ENCODE assay signal across 8 mouse cellular contexts in genomic region chr17:33929371-33930279, GRCm38 (mm10). TPM values are rescaled to one million over a fixed set of nuclear protein-coding genes. Genes with fewer than 3 reads are reported as not detected.
DNase-seq lines count a peak whose midpoint lies in the region; ATAC-seq and TF ChIP-seq lines count a peak whose summit lies in the region.

TSS of gene Rgl2 (plus strand) at chr17:33929543.

- ATAC-seq in embryonic facial prominence, embryonic 14.5 days (ENCODE audit: low read depth): peak; percentile 90
- peak; percentile 77 for ATAC-seq in limb, embryonic 13.5 days (ENCODE audit: low FRiP score, low read depth)
- ATAC-seq in midbrain, embryonic 15.5 days (replicated peaks): peak; percentile 90

- no peaks in the 10 kb centered on the region for H3K27me3 ChIP-seq in embryonic facial prominence, embryonic 14.5 days (replicated peaks; ENCODE audit: control insufficient read depth, insufficient read depth, low read length)
- H3K27me3 ChIP-seq in limb, embryonic 13.5 days: no peaks in the 10 kb centered on the region
- H3K27me3 ChIP-seq in midbrain, embryonic 15.5 days (replicated peaks): no peaks in the 10 kb centered on the region

- no peaks in the 10 kb centered on the region; the same call in 1 of the 2 replicates for H3K4me1 ChIP-seq in bone marrow, adult 2 months (ENCODE audit: control insufficient read depth, insufficient read depth, low read length)
- peaks cover 12% of the 10 kb centered on the region for H3K4me1 ChIP-seq in embryonic facial prominence, embryonic 14.5 days (ENCODE audit: control insufficient read depth, insufficient read depth, low read length)
- peaks cover 24% of the 10 kb centered on the region for H3K4me1 ChIP-seq in limb, embryonic 13.5 days
- H3K4me1 ChIP-seq in midbrain, embryonic 15.5 days: peaks cover 26% of the 10 kb centered on the region

- peaks cover 33% of the 10 kb centered on the region for H3K36me3 ChIP-seq in embryonic facial prominence, embryonic 14.5 days (ENCODE audit: control insufficient read depth, insufficient read depth, low read length)
- H3K36me3 ChIP-seq in limb, embryonic 13.5 days: peaks cover 50% of the 10 kb centered on the region
- no peaks in the 10 kb centered on the region for H3K36me3 ChIP-seq in midbrain, embryonic 15.5 days (replicated peaks)

- no peaks in the 10 kb centered on the region for H3K9me3 ChIP-seq in embryonic facial prominence, embryonic 14.5 days (ENCODE audit: control insufficient read depth, low read length)
- H3K9me3 ChIP-seq in limb, embryonic 13.5 days: no peaks in the 10 kb centered on the region
- H3K9me3 ChIP-seq in midbrain, embryonic 15.5 days: no peaks in the 10 kb centered on the region

- TF ChIP-seq POLR2A in bone marrow, adult 2 months (IDR thresholded peaks at IDR 0.05; ENCODE audit: borderline replicate concordance, control insufficient read depth, low read depth, low read length): peak; percentile 57; the same call in 1 of the 2 replicates

- 0 out of 2 replicates have a peak, but pooled peaks have one; percentile 8 for TF ChIP-seq CTCF in bone marrow, adult 2 months (IDR thresholded peaks at IDR 0.05; ENCODE audit: control insufficient read depth, insufficient read depth, low read length)

- peak within 1 kb of the TSS; percentile 96 for H3K4me2 ChIP-seq in embryonic facial prominence, embryonic 14.5 days (ENCODE audit: low read depth, low read length)
- peak within 1 kb of the TSS; percentile 98 for H3K4me2 ChIP-seq in limb, embryonic 13.5 days (replicated peaks)
- H3K4me2 ChIP-seq in midbrain, embryonic 15.5 days: peak within 1 kb of the TSS; percentile 99

- peak within 1 kb of the TSS; percentile 93 for H3K4me3 ChIP-seq in bone marrow, adult 2 months (replicated peaks; ENCODE audit: control insufficient read depth, low read depth, low read length)
- peak within 1 kb of the TSS; percentile 81 for H3K4me3 ChIP-seq in embryonic facial prominence, embryonic 14.5 days (ENCODE audit: low read depth, low read length)
- H3K4me3 ChIP-seq in limb, embryonic 13.5 days: peak within 1 kb of the TSS; percentile 87
- H3K4me3 ChIP-seq in midbrain, embryonic 15.5 days: peak within 1 kb of the TSS; percentile 93

- DNase-seq in A20 (ENCODE audit: low read depth, low spot score): peak; percentile 95
- peak; percentile 95 for DNase-seq in embryonic facial prominence, embryonic 14.5 days (ENCODE audit: low spot score)
- DNase-seq in heart, adult 8-10 months (ENCODE audit: low spot score): peak; percentile 85
- DNase-seq in kidney, adult 8-10 months: peak; percentile 87 to 91
- DNase-seq in spleen, adult 18-20 months: peak; percentile 87 to 94

- 1% methylated on average over 79 of the region's 80 CpGs for WGBS in bone marrow, adult 2 months
- WGBS in embryonic facial prominence, embryonic 14.5 days: 1% methylated on average over 38 of the region's 80 CpGs
- WGBS in limb, embryonic 13.5 days: 0% methylated on average over 76 of the region's 80 CpGs
- WGBS in midbrain, embryonic 15.5 days: under 1% methylated on average over 80 of the region's 80 CpGs

- H3K9ac ChIP-seq in embryonic facial prominence, embryonic 14.5 days (ENCODE audit: low read depth, low read length): peak within 1 kb of the TSS; percentile 79
- H3K9ac ChIP-seq in limb, embryonic 13.5 days: peak within 1 kb of the TSS; percentile 89
- peak within 1 kb of the TSS; percentile 89 for H3K9ac ChIP-seq in midbrain, embryonic 15.5 days

- H3K27ac ChIP-seq in bone marrow, adult 2 months (ENCODE audit: control insufficient read depth, insufficient read depth, low read depth, low read length, poor library complexity): peak within 1 kb of the TSS; percentile 99
- peak within 1 kb of the TSS; percentile 91 for H3K27ac ChIP-seq in embryonic facial prominence, embryonic 14.5 days (replicated peaks; ENCODE audit: low read depth, low read length)
- peak within 1 kb of the TSS; percentile 96 for H3K27ac ChIP-seq in limb, embryonic 13.5 days
- H3K27ac ChIP-seq in midbrain, embryonic 15.5 days: peak within 1 kb of the TSS; percentile 93

RNA-seq across cellular contexts. Expression of gene Rgl2, which starts in this region (rescaled TPM):
- polyA plus RNA-seq in bone marrow, adult 2 months (2011; ENCODE audit: insufficient read depth, insufficient read length, low replicate concordance, missing spikeins): 91.8 and 173 TPM in 2 replicates
- polyA plus RNA-seq in embryonic facial prominence, embryonic 14.5 days (2014; fragmentation: Nextera tagmentation; extraction: Ambion mirVana): 34.5 and 43.4 TPM in 2 replicates
- total RNA-seq in heart, adult 8-10 months (2022): 10 to 100 TPM; 29.8 to 35.1 (median 34.1) TPM
- polyA plus RNA-seq in limb, embryonic 13.5 days (2015; fragmentation: Nextera tagmentation; extraction: Ambion mirVana): 54.2 and 59.2 TPM in 2 replicates
- 60.9 and 61.1 TPM in 2 replicates for polyA plus RNA-seq in midbrain, embryonic 15.5 days (2015; fragmentation: Nextera tagmentation; extraction: Ambion mirVana)

Comparison
In these comparisons a context has a peak if more than half of its experiments do, and no peak if none do; other contexts are left out.
1. Peak in every context shown above with its lines: DNase-seq, ATAC-seq, H3K4me3 ChIP-seq and H3K27ac ChIP-seq.